In genomic region chr9:68687251-68687874, GRCm38 (mm10) we compare ENCODE assay signal across 29 mouse cellular contexts. TPM values are rescaled to one million over a fixed set of nuclear protein-coding genes. Genes with fewer than 3 reads are reported as not detected.
DNase-seq lines count a peak whose midpoint lies in the region; ATAC-seq lines count a peak whose summit lies in the region.
"Had no signal": no experiment of that assay in that cellular context is flagged by ENCODE, and none has a peak within 500 bp of the region (broad histone marks: within the 10 kb centered on the region; RNA-seq: fewer than 3 reads in every experiment).

No protein-coding gene starts in this region.

- ATAC-seq in midbrain, embryonic 11.5 days (ENCODE audit: low FRiP score): no peak
- ATAC-seq in midbrain, embryonic 16.5 days: no peak
- ATAC-seq: forebrain, embryonic 16.5 days; intestine, postnatal 0 days had no signal

- intact Hi-C loops in left cerebral cortex, postnatal 10 days (cut with DNase I): no loop called here

- H3K4me1 ChIP-seq in midbrain, embryonic 11.5 days (ENCODE audit: control insufficient read depth, insufficient read depth, low read length): peaks cover 31% of the 10 kb centered on the region
- peaks cover 42% of the 10 kb centered on the region for H3K4me1 ChIP-seq in midbrain, embryonic 16.5 days (ENCODE audit: control insufficient read depth, insufficient read depth, low read length)
- H3K4me1 ChIP-seq: liver, embryonic 15.5 days had no signal

- no peaks in the 10 kb centered on the region for H3K9me3 ChIP-seq in midbrain, embryonic 11.5 days (ENCODE audit: control insufficient read depth, low read length)
- no peaks in the 10 kb centered on the region for H3K9me3 ChIP-seq in midbrain, embryonic 16.5 days (replicated peaks; ENCODE audit: control insufficient read depth, low read length, poor library complexity, severe bottlenecking)
- H3K9me3 ChIP-seq: heart, embryonic 12.5 days; limb, embryonic 12.5 days; liver, embryonic 15.5 days had no signal

- no peak overlapping the region for H3K27ac ChIP-seq in midbrain, embryonic 11.5 days (ENCODE audit: low read depth, low read length)
- no peak overlapping the region for H3K27ac ChIP-seq in midbrain, embryonic 16.5 days (ENCODE audit: low read length)
- H3K27ac ChIP-seq: heart, adult 2 months; limb, embryonic 12.5 days; liver, embryonic 15.5 days had no signal

- 26% methylated on average over 10 of the region's 10 CpGs for WGBS in midbrain, embryonic 11.5 days
- 20% methylated on average over 10 of the region's 10 CpGs for WGBS in midbrain, embryonic 16.5 days

- no peak overlapping the region for H3K4me2 ChIP-seq in midbrain, embryonic 11.5 days
- H3K4me2 ChIP-seq in midbrain, embryonic 16.5 days (ENCODE audit: low read length): no peak overlapping the region
- H3K4me2 ChIP-seq: heart, embryonic 12.5 days; limb, embryonic 12.5 days; liver, embryonic 15.5 days; lung, embryonic 14.5 days had no signal

- H3K36me3 ChIP-seq in midbrain, embryonic 11.5 days (ENCODE audit: control insufficient read depth, insufficient read depth, low read length): no peaks in the 10 kb centered on the region
- no peaks in the 10 kb centered on the region for H3K36me3 ChIP-seq in midbrain, embryonic 16.5 days (ENCODE audit: control insufficient read depth, insufficient read depth, low read length)
- H3K36me3 ChIP-seq: G1E; heart, embryonic 12.5 days; limb, embryonic 12.5 days; liver, embryonic 15.5 days had no signal

- no peak overlapping the region for H3K9ac ChIP-seq in midbrain, embryonic 11.5 days (ENCODE audit: low read length)
- H3K9ac ChIP-seq in midbrain, embryonic 16.5 days (ENCODE audit: low read depth, low read length): no peak overlapping the region
- H3K9ac ChIP-seq: heart, embryonic 12.5 days; limb, embryonic 12.5 days; liver, embryonic 15.5 days; lung, embryonic 14.5 days had no signal

- DNase-seq in frontal cortex, postnatal 36 days (ENCODE audit: low spot score in 2 of 2): peak; percentile 13 to 32
- no peak for DNase-seq in frontal cortex, postnatal 10 days (ENCODE audit: low spot score in 2 of 2)
- peak; percentile 26 for DNase-seq in left cerebral cortex, adult 11 months (ENCODE audit: low spot score)
- DNase-seq in left cerebral cortex, postnatal 10 days (ENCODE audit: extremely low spot score in 1 of 2, low spot score in 2 of 2): no peak
- DNase-seq in midbrain, embryonic 11.5 days (ENCODE audit: low spot score, missing footprints): peak; percentile 75
- peak; percentile 60 for DNase-seq in retina, postnatal 1 day
- no peak for DNase-seq in adrenal gland, postnatal 14 days
- DNase-seq: adrenal gland, postnatal 10 days; cerebellum, adult 18-20 months; cerebellum, postnatal 10 days; heart, adult 2 months; heart, postnatal 4 days; kidney, adult 9 months; kidney, postnatal 10 days; layer of hippocampus, postnatal 36 days; lung, embryonic 14.5 days; lung, postnatal 14 days; right cerebral cortex, postnatal 14 days; spleen, adult 18-20 months; thymus, adult 18-20 months; thymus, postnatal 25 days had no signal

- H3K27me3 ChIP-seq in midbrain, embryonic 11.5 days (ENCODE audit: control insufficient read depth, insufficient read depth, low read length): no peaks in the 10 kb centered on the region
- H3K27me3 ChIP-seq in midbrain, embryonic 16.5 days (ENCODE audit: control insufficient read depth, insufficient read depth, low read depth, low read length): no peaks in the 10 kb centered on the region; the same call in 1 of the 2 replicates
- H3K27me3 ChIP-seq: liver, embryonic 15.5 days had no signal

- no peak overlapping the region for H3K4me3 ChIP-seq in midbrain, embryonic 11.5 days (ENCODE audit: low read depth, low read length)
- no peak overlapping the region for H3K4me3 ChIP-seq in midbrain, embryonic 16.5 days (ENCODE audit: low read depth, low read length)
- H3K4me3 ChIP-seq: erythroblast, embryonic 14.5 days; heart, adult 2 months; heart, embryonic 12.5 days; limb, embryonic 12.5 days; liver, embryonic 15.5 days had no signal

RNA-seq across cellular contexts. Expression of gene Rora, which starts 33.8 kb away (rescaled TPM):
- 10 to 100 TPM; 41.2 to 44.1 TPM for total RNA-seq in left cerebral cortex, postnatal 10 days (2021)
- 3.9 and 4.3 TPM in 2 replicates for polyA plus RNA-seq in midbrain, embryonic 11.5 days (2014; fragmentation: Nextera tagmentation; extraction: Ambion mirVana)
- 43.6 and 52.5 TPM in 2 replicates for polyA plus RNA-seq in midbrain, embryonic 16.5 days (2015; fragmentation: Nextera tagmentation; extraction: Ambion mirVana)
- 50.1 and 56.5 TPM in 2 replicates for total RNA-seq in adrenal gland, postnatal 14 days (2021)
- polyA plus RNA-seq: G1E had no signal

Comparison
In these comparisons a context has a peak if more than half of its experiments do, and no peak if none do; other contexts are left out.
1. DNase-seq: peak in frontal cortex, postnatal 36 days (2 of 2), left cerebral cortex, adult 11 months (single experiment), midbrain, embryonic 11.5 days (single experiment) and retina, postnatal 1 day (single experiment); none in frontal cortex, postnatal 10 days (0 of 2), left cerebral cortex, postnatal 10 days (0 of 2) and adrenal gland, postnatal 14 days (single experiment).